Mouse (Mus musculus) urinary bladder, adult 2 months (tissue): ENCODE results near the gene Olfr31. TPM values are rescaled to one million over a fixed set of nuclear protein-coding genes. Genes with fewer than 3 reads are reported as not detected.

ENCODE experiments used
- DNase-seq: peaks from one replicate; pipeline ENCODE4 v3.0.0; 2022; ENCODE audit warnings: low spot score
- polyA plus RNA-seq: library from polyadenylated mRNA; depleted of rRNA; stranded (reverse); fragments of >200 nt; gene quantifications from 2 replicates; pipeline ENCODE4 v1.2.3, GENCODE M21; 2012; rRNA removed

The Olfr31 gene
- polyA plus RNA-seq: not detected in 2 replicates

DNA sequence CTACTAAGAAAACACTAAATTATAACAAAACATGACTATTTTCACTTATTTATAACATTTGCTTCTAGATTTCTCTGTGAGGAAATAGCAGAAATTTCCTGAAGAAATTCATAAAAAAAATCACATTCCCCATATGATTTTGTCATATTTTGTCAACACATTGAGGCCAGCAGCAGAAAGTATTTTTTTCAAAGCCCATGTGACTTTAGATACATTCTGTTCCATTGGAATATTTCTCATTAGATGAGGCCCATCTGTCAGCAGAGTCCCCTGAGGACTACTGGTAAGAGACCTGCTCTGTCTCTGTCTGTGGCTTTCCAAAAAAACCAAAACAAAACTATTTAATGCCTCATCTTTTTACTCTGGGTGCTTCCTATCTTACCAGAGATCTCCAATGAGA is at the start of gene Olfr31:
Olfr31 (plus strand) TSS at position 301 of the 400 bp plus-strand sequence.
- DNase-seq: no peak

DNA sequence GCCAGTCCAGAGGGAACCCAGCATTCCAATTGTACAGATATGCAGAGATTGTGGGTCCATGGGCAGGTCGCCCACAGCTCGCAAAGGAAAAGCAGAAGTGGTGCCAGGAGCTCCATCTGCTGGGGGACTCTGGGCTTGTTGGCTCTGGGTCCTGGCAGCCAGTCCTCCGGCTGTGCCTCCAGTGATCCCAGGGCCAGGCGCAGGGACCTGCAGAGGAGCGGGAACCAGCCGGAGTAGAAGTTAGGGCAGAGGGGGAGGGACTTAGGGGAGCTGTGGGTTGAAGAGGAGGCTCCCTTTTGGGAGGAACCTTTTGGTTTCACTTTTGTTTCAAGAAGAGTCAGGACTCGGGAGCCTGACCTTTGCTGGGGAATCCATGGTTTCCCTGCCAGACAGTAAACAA is 28.2 kb upstream of the Olfr31 start:
- no peak for DNase-seq

DNA sequence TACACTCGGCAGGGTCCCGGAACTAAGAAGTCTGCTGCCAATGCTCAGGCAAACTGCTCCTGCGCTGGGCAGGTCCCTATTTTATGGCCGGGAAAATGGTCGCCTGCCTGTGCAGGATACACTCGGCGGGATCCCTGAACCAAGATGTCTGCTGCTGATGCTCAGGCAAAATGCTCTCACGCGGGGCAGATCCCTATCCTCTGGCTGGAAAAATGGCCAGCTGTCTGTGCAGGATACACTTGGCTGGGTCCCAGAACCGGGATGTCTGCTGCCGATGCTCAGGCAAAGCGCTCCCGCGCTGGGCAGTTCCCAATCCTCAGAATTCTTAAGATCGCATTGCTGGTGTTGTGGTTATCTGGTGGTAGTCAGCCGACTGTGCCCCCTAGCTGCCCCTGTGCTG is 13.7 kb upstream of the Olfr31 start:
- DNase-seq: no peak

DNA sequence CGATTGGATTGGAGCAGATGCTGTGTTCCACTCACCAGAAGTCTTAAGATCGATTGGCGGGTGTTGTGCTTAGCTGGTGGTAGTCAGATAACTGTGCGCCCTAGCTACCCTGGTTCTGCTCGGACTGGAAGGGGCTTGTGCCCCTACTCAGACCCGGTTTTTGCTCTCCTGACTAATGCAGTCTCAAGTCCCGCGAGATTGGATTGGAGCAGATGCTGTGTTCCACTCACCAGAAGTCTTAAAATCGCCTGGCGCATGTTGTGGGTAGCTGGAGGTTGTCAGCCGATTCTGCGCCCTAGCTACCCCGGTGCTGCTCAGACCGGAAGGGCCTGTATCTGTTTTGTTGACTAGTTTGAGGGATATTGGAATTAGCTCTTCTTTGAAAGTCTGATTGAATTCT is 13.2 kb upstream of the Olfr31 start:
- no peak for DNase-seq

DNA sequence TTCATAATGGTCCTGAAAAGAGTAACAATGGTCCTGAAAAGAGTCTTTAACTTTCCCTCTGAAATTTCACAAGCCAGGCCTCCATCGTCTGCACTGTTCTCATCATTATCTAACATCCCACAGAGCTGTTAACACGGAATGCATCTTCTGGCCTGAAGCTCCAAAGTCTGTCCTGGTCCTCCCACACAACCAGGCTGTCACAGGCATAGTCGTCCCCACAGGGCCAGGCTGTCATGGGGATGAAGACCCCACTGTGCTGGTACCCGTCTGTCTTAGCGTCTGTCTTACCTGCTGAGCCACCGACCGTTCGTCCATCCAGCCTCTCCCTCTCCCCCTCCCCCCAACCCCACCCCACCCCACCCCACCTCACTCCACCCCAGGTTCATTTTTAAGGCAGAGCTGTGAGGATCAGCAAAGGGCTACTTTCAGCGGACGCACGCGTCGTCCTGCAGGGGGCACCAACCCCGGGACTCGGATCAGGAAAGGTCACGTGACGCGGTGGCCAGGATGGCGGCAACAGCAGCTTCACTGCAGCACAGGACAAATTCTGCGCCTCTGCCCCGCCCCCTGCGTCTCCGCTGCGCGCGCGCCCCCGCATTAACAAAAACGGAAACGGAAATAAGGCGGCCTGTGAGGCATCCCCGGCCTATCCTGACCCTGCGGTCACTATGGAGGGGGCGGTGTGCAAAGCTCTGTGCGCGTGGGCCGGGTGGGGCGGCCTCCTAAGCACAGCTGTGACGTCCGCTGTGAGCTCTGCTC is 22.7 kb downstream of the Olfr31 start:
- DNase-seq: peak; percentile 82

DNA sequence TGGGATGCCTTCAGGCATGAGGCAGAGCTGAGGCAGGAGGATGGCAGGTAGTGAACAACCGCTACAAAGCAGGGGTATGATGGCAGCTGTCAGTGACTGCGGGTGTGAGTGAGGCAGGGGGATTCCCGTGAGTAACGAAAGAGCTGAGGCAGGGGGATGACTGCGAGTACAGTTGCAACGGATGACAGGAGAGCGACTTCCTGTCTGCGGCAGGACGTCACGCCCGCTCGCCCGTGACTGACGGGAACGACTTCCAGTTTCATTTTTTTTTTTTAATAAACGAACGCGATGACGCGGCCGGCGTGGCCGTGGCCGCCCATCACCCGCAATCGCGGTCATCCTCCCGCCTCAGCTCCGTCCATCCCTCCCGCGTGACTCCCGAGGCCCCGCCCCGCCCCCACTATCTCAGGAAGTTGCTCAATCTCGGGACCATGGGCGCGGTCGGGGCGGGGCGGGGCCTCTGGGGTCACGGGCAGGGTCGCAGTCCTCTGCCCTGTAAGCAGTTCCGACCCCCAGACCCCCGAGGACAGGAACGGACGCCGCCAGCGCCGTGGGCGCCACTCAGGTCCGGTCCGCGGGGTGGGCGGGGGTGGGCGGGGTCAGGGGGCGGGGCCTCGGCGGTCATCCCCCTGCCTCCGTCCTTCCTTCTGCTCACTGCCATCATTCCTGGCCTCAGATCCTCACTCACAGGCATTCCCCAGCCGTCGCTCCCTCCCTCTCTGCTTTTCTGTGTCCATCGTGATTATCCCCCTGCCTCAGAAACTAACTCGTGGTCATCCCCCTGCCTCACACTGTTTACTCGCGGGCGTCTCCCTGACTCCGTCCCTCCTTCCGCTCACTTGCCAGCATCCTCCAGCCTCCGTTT is 23.6 kb downstream of the Olfr31 start, which contains the start of gene Il3ra:
Il3ra (plus strand) TSS at position 328 of the 865 bp plus-strand sequence.
- DNase-seq: peak; percentile 50

DNA sequence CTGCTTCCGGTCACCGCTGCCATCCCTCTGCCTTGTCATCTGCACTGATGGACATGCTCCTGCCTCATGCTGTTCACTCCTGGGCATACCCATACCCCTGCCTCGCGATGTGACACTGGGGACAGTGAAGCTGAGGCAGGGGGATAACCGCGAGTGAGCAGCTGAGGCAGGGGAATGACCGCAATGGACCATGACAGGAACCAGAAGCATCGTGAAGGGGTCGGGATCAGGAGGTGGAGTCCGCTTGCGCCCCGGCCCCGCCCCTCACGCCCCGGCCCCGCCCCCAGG is 24.1 kb downstream of the Olfr31 start:
- DNase-seq: peak; percentile 29

DNA sequence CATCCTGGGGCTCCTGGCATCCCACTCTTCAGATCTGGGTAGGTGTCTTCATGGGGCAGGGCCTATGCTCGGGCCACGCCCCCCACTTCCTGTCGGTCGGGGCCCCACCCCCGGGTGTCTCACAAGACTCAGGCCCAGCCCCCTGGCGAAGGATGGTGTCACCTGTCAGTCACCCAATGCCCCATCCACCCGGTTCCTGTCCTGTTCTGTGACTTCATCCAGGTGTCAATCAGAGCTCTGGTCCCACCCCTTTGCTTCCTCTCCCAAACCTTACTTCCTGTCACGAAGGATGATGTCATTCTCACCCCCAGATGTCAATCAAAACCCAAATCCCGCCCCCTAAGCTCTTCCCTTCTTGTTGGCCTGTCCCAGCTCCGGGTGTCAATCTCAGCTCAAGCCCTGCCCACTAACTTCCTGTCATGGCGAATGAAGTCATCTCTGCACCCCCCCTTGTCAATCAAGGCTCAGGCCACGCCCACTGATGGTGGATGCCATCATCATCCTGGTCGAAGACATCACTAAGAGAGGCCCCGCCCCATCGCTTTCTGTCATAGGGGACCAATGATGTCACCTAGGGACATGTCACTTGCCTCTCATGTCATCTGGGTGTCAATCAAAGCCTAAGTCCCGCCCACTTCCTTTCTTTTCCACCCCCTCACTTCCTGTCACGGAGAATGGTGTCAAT is 24.7 kb downstream of the Olfr31 start:
- no peak for DNase-seq

DNA sequence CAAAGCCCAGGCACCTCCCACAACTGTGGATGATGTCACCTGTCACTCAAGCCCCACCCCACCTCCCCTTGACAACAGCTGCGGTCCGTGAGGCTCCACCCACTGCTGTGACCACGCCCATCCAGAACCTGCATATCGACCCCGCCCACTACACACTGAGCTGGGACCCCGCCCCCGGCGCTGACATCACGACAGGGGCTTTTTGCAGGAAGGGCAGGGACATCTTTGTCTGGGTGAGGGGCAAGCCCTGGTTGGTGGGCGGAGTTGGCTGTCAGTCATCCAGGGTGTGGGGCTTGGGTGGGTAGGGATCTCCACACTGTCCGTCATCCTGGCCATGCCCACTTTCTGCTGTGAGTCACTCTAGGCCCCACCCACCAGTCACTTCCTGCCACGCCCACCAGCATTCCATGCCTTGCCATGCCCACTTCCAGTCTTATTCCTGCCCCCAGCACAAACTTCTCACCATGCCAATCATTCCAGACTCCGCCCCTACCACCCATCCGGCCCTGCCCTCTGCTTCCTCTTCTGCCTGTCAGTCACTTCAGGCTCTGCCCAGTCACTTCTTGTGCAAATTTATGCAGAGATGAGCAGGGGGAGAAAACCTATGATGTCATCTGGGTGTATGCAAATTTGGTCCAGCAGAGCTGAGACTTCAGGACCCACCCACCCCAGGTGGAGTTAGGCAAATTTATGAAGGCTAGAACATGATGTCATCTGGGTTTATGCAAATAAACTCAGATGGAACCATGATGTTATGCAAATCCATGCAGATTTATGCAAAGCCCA is 25.4 kb downstream of the Olfr31 start:
- no peak for DNase-seq

DNA sequence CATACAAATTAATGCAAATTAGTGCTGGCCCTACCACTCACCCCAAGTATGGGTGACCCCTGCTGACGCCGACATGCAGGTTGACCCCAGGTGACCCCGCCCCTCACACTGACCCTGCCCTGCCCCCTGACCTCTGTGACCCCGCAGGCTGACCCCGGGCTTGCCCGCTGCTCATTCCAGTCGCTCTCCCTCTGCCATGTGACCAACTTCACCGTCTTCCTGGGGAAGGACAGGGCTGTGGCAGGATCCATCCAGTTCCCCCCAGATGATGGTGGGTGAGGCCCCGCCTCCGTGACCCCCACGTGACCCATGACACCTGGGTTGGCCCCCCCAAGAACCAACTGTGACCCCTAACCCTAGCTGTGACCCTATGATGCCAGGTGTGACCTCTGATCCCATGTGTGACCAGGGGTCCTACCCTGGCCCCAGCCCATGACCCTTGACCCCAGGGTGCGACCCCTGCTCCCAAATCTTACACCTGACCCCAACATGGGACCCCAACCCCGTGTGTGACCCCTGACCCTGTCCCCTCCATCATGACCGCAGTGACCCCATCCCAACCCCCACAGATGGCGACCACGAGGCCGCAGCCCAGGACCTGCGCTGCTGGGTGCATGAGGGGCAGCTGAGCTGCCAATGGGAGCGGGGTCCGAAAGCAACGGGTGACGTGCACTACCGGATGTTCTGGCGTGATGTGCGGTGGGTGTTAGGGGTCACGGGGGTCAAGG is 26.2 kb downstream of the Olfr31 start:
- DNase-seq: no peak

DNA sequence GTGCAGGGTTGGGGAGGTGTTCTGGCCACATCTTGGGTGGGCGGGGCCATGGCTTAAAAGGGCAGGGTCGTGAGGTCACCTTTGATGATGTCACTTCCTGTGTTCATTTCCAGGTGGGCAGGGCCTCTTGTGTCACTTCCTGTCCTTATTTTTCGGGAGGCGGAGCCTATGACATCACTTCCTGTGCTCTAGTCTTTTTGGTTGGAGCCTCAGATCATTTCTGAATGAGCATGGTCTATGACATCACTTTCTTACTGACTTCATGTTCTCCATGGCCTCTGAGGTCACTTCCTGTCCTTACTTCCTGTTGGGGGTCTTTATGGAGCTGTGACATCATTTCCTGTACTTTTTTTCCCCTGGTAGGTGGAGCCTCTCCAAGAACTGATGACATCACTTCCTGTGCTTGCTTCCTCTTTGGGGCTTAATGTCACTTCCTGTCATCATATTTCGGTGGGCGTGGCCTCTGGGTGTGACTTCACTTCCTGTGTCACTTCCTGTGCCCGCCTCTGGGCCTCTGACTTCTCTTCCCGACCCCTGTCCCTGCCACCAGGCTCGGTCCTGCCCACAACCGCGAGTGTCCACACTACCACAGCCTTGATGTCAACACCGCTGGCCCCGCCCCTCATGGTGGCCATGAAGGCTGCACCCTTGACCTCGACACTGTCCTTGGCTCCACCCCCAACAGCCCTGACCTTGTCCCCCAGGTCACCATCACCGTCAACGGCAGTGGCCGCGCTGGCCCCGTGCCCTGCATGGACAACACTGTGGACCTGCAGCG is 27.0 kb downstream of the Olfr31 start:
- no peak for DNase-seq

DNA sequence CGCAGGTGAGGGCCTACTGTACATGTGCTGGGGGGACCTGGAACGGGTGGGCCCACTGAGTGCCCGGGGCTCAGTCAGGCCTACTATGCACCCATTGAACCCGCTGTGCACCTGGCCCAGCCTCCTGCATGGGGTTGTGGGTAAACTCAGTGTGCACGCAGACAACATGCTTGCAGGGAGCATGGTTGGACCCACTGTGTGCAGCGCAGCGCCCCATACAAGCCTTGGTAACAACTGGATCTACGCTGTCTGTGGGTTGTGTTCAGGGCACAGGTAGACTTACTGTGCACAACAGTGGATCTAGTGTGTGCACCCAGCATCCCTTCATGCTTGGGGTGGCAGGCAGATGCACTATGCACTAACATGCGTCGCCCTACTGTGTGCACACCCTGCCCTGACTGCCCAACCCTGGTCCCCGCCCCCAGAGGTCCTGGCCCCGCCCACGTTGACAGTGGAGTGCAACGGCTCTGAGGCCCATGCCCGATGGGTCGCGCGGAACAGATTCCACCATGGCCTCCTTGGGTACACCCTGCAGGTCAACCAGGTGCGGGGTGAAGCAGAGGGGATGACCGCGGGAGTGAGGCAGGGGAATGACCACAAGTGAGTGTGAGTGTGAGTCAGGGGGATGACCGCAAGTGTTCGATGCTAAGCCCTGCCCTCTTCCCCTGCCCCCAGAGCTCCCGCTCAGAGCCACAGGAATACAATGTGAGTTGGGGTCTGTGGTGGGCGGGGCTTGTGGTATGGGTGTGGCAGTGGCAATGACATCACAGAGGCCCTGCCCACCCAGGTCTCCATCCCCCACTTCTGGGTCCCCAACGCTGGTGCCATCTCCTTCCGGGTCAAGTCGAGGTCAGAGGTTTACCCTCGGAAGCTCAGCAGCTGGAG is 27.9 kb downstream of the Olfr31 start:
- DNase-seq: no peak

DNA sequence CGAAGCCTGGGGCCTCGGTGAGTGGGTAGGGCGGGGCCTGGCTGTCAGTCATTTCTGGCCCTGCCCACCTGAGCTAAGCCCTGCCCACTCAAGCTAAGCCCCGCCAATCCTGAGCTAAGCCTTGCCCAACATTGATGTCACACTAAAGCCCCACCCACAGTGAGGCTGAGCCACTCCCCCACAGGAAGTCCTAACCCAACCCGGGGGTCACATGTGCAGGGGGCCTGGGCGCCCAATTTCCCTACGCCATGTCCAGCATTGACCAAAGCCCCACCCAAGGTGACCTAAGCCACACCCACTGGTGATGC is 28.5 kb downstream of the Olfr31 start:
- no peak for DNase-seq

DNA sequence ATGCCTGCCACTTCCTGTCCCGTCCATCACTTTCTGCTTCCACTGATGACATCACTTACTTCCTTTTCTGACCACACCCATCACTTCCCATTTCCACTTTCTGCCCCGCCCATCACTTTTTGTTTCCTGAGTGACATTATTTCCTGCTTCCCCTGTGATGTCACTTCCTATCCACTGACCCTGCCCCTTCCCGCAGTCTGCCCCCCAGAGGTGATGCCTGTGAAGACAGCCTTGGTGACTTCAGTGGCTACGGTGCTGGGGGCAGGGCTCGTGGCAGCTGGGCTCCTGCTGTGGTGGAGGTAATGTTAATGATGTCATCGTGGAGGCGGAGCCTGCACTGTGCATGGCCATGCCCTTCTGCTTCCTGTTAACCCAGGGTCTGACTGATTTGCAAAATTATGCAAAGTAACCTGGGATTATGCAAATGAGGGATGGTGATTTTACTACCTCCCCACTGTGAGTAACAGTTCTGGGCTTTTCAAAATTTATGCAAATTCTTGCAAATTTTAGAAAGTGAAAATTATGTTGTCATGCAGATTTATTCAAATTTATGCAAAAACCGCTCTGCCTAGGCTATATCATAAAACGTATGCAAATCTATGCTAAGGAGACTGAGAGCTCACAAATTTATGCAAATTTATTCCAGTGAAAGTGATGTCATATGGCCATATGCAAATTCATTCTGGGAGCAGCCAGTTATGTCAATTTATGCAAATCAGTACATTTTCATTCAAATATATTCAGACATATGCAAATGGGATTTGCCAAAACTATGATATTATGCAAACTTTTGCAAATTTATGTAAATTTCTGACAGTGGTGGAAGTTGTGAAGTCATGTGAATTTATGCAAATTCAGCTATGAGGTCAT is 29.3 kb downstream of the Olfr31 start:
- DNase-seq: no peak

DNA sequence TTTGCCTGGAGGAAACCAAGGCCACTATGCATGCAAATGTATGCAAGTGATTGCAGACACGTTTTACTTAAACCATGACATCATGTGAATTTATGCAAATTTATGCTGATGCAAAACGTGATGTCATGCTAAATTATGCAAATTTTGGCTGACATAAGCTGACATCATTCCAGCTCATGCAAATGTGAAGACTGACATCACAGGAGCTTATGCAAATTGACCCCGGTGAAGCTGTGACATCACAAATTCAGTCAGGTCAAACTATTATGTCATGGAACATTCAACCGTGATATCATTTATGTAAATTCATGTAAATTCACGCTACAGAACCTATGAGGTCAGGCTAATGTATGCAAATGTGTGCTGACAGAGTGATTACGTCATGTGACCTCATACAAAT is 30.0 kb downstream of the Olfr31 start:
- DNase-seq: no peak

DNA sequence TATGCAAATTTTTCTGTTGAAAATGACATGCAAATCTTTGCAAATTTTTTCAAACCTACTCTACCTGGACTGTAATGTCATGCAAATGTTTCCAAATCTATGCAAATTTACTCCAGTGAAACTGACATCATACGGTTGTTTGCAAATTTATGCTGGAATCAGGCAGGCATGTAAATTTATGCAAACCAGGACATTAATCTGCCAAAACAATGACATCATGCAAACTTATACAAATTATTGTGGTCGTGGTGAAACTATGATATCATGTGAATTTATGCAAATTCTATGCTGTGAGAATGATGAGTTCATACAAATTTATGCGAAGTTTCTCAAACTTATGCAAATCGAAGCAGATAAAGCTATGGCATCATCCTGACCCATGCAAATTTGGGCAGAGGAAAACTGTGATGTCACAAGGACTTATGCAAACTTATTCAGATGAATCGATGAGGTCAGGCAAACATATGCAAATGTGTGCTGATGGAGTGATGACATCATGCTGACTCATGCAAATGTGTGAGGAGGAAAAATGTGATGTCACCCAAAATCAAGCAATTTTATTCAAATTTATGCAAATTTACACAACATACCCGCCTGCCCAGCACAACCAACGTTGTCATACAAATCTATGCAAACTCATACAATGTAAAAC is 30.6 kb downstream of the Olfr31 start:
- no peak for DNase-seq

DNA sequence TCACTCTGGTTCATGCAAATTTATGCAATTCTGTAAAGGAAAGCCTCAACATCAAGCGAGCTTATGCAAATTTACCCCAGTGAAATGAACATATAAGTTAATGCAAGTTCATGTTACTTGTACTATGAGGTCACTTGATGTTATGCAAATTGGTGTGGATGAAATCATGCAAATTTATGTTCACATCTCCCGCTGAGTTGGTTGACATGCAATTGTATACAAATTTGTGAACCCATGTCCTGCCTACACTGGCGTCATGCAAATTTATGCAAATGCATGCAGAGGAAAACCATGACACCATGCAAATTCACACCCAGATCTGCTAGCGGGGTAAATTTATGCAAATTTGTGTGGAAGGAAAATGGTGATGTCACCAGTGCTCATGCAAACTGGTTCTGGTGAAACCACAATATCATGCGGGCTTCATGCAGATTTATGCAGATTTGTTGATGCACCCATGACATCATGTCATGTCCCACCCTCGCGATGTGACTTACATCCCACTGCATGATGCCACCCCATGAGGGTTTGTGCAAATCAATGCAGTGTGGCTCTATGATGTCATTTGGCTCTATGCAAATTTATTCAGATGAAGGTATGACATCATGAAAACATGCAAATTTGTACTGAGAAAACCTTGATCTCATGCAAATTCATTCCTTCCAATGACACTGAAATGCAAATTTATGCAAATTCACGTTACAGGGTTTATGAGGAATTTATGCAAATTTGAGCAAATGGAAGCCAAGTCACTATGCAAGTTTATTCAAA is 31.3 kb downstream of the Olfr31 start:
- no peak for DNase-seq
